Mouse (Mus musculus): ENCODE measurements around the gene Osbpl7. TPM values are rescaled to one million over a fixed set of nuclear protein-coding genes. Genes with fewer than 3 reads are reported as not detected.

Gene Osbpl7
- total and polyA plus RNA-seq, 2 experiments from 2014 or later = 12.5 to 14.6 TPM

DNA sequence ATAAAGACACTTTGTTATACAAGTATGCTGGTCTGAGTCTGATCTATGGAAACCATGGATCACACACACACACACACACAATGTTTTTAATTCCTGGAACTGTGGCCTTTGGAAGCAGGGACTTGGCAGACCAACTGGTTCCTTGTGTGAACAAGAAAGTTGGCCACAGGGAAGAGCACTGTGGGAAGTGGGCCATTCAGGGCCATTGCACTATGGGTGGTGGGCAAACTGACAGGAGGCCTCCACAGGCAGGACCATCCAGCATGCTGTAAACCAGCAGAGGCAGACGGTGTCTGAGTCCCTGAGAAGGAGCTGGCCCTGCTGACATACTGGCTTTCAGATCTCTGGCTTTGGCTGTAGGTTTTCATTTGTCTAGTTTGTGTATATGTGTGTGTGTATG, 18.9 kb downstream of the Osbpl7 start:
- WGBS = 50% methylated on average over 1 of the region's 1 CpGs
- no peak for TF ChIP-seq CTCF (IDR thresholded peaks at IDR 0.05; ENCODE audit: low read depth)
- ATAC-seq (peak; percentile 79), DNase-seq (ENCODE audit: low spot score) (peak; percentile 72)
- Histone ChIP-seq H3K4me1 (ENCODE audit: insufficient read depth, low read length) (no peaks in the 10 kb centered on the region), H3K27ac (peak overlapping the region; percentile 9; the same call in 1 of the 2 replicates), H3K27me3 (ENCODE audit: insufficient read depth, low read length) (no peaks in the 10 kb centered on the region), H3K9ac (replicated peaks; ENCODE audit: low read length) (no peak overlapping the region), H3K4me3 (ENCODE audit: low read length) (no peak overlapping the region), H3K9me3 (ENCODE audit: low read length) (no peaks in the 10 kb centered on the region), H3K36me3 (ENCODE audit: insufficient read depth, low read length) (0 out of 2 replicates have a peak, but pooled peaks cover 9% of the 10 kb centered on the region), H3K4me2 (ENCODE audit: low read depth, low read length) (no peak overlapping the region)

- H3K27ac ChIP-seq = peak overlapping the region; percentile 9; the same call in 1 of the 2 replicates
- no peak for DNase-seq (ENCODE audit: low spot score)
- 86% methylated on average over 2 of the region's 2 CpGs for WGBS
- H3K4me3 ChIP-seq (ENCODE audit: low read length) = no peak overlapping the region
- 0 out of 2 replicates have a peak, but pooled peaks cover 9% of the 10 kb centered on the region for H3K36me3 ChIP-seq (ENCODE audit: insufficient read depth, low read length)
- no peaks in the 10 kb centered on the region for H3K9me3 ChIP-seq (ENCODE audit: low read length)
- no peak for ATAC-seq
- no peaks in the 10 kb centered on the region for H3K4me1 ChIP-seq (ENCODE audit: insufficient read depth, low read length)
- H3K9ac ChIP-seq (replicated peaks; ENCODE audit: low read length) = no peak overlapping the region
- TF ChIP-seq CTCF (IDR thresholded peaks at IDR 0.05; ENCODE audit: low read depth) = no peak
- no peak overlapping the region for H3K4me2 ChIP-seq (ENCODE audit: low read depth, low read length)
- H3K27me3 ChIP-seq (ENCODE audit: insufficient read depth, low read length) = no peaks in the 10 kb centered on the region
These were observed 19.3 kb downstream of the Osbpl7 start for GRCm38 (mm10) chr11:97069770-97070169.

- no peaks in the 10 kb centered on the region for H3K9me3 ChIP-seq (ENCODE audit: low read length)
- ATAC-seq (no peak), DNase-seq (ENCODE audit: low spot score) (no peak)
- no peak overlapping the region for H3K4me2 ChIP-seq (ENCODE audit: low read depth, low read length)
- TF ChIP-seq CTCF (IDR thresholded peaks at IDR 0.05; ENCODE audit: low read depth) = no peak
- no peak overlapping the region for H3K4me3 ChIP-seq (ENCODE audit: low read length)
- 70% methylated on average over 1 of the region's 1 CpGs for WGBS
- no peak overlapping the region for H3K9ac ChIP-seq (replicated peaks; ENCODE audit: low read length)
- no peaks in the 10 kb centered on the region for H3K27me3 ChIP-seq (ENCODE audit: insufficient read depth, low read length)
- 0 out of 2 replicates have a peak, but pooled peaks cover 9% of the 10 kb centered on the region for H3K36me3 ChIP-seq (ENCODE audit: insufficient read depth, low read length)
- no peaks in the 10 kb centered on the region for H3K4me1 ChIP-seq (ENCODE audit: insufficient read depth, low read length)
- no peak overlapping the region for H3K27ac ChIP-seq
These were observed 20.7 kb downstream of the Osbpl7 start for GRCm38 (mm10) chr11:97071129-97071528.

DNA sequence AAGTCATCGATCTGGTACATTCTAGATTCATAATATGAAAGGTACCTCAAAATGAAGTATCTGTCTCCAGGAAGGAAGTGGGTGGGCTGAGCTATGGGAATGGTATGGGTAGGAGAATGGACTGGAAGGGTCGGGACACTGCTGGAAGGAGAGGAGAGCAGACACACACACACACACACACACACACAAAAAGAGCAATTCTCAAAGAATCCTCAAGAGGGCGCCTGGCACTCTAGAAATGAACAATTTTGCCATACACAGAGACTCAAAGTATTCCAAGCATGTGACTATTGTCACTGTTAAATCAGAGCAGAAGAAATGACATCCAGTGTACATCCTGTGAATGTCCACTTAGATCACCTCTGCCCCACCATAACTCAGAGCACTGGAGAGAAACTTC, 22.1 kb downstream of the Osbpl7 start:
- Histone ChIP-seq H3K4me1 (ENCODE audit: insufficient read depth, low read length) (no peaks in the 10 kb centered on the region), H3K4me3 (ENCODE audit: low read length) (no peak overlapping the region), H3K27me3 (ENCODE audit: insufficient read depth, low read length) (no peaks in the 10 kb centered on the region), H3K36me3 (ENCODE audit: insufficient read depth, low read length) (0 out of 2 replicates have a peak, but pooled peaks cover 4% of the 10 kb centered on the region), H3K27ac (no peak overlapping the region), H3K9ac (replicated peaks; ENCODE audit: low read length) (no peak overlapping the region), H3K9me3 (ENCODE audit: low read length) (no peaks in the 10 kb centered on the region), H3K4me2 (ENCODE audit: low read depth, low read length) (no peak overlapping the region)
- TF ChIP-seq CTCF (IDR thresholded peaks at IDR 0.05; ENCODE audit: low read depth) = peak; percentile 94
- 30% methylated on average over 3 of the region's 3 CpGs for WGBS
- ATAC-seq (peak; percentile 63), DNase-seq (ENCODE audit: low spot score) (peak; percentile 89)

- H3K4me2 ChIP-seq (ENCODE audit: low read depth, low read length) = no peak overlapping the region
- H3K4me1 ChIP-seq (ENCODE audit: insufficient read depth, low read length) = no peaks in the 10 kb centered on the region
- H3K36me3 ChIP-seq (ENCODE audit: insufficient read depth, low read length) = no peaks in the 10 kb centered on the region
- no peak overlapping the region for H3K9ac ChIP-seq (replicated peaks; ENCODE audit: low read length)
- WGBS = 75% methylated on average over 8 of the region's 8 CpGs
- no peak for ATAC-seq
- TF ChIP-seq CTCF (IDR thresholded peaks at IDR 0.05; ENCODE audit: low read depth) = no peak
- no peak overlapping the region for H3K4me3 ChIP-seq (ENCODE audit: low read length)
- no peak overlapping the region for H3K27ac ChIP-seq
- H3K9me3 ChIP-seq (ENCODE audit: low read length) = no peaks in the 10 kb centered on the region
- no peak for DNase-seq (ENCODE audit: low spot score)
- H3K27me3 ChIP-seq (ENCODE audit: insufficient read depth, low read length) = no peaks in the 10 kb centered on the region
These were observed 23.8 kb downstream of the Osbpl7 start for GRCm38 (mm10) chr11:97074235-97074634.

DNA sequence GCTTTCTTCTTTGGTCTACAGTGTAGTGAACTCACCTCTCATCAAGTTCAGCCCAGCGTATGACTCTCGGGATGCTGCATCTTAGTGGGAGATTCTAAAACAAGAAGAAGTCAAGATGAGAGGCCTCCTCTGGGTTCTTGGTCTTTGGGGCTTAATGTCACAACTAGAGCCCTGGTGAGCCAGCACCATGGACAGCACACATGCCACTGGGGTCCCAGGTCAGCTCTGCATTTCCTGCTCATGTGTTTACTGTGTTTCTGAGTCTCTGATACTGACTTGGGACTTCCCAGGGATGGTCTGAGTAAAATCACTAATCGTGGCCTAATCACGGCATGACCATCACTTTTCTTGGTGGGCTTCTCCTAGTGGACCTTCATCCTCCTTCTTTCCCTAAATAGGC, 28.3 kb downstream of the Osbpl7 start:
- Histone ChIP-seq H3K9ac (replicated peaks; ENCODE audit: low read length) (no peak overlapping the region), H3K36me3 (ENCODE audit: insufficient read depth, low read length) (no peaks in the 10 kb centered on the region), H3K4me2 (ENCODE audit: low read depth, low read length) (no peak overlapping the region), H3K27me3 (ENCODE audit: insufficient read depth, low read length) (no peaks in the 10 kb centered on the region), H3K9me3 (ENCODE audit: low read length) (no peaks in the 10 kb centered on the region), H3K27ac (no peak overlapping the region), H3K4me3 (ENCODE audit: low read length) (no peak overlapping the region), H3K4me1 (ENCODE audit: insufficient read depth, low read length) (no peaks in the 10 kb centered on the region)
- ATAC-seq (no peak), DNase-seq (ENCODE audit: low spot score) (no peak)
- TF ChIP-seq CTCF (IDR thresholded peaks at IDR 0.05; ENCODE audit: low read depth) = no peak
- WGBS = 64% methylated on average over 4 of the region's 4 CpGs

DNA sequence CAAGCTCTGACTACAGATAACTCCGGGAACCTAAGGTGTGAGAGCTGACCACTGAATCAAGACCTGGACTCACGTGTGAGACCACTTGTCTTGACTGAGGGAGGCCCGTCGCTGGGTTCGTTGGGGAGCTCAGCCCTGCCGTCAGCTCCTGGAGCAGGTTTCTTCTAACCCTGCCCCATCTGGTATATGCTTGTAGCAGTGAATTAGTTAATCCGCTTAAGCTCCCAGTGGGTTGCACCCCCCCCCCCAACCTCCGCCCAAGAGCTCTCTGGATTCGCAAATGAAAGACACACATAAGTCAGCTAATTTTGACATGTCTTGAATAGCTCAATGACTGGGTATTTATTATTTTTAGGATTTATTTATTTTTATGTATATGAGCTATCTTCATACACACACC, 29.9 kb downstream of the Osbpl7 start:
- no peaks in the 10 kb centered on the region for H3K9me3 ChIP-seq (ENCODE audit: low read length)
- TF ChIP-seq CTCF (IDR thresholded peaks at IDR 0.05; ENCODE audit: low read depth) = no peak
- no peak overlapping the region for H3K9ac ChIP-seq (replicated peaks; ENCODE audit: low read length)
- ATAC-seq = no peak
- 39% methylated on average over 9 of the region's 9 CpGs for WGBS
- H3K27me3 ChIP-seq (ENCODE audit: insufficient read depth, low read length) = no peaks in the 10 kb centered on the region
- H3K4me3 ChIP-seq (ENCODE audit: low read length) = no peak overlapping the region
- H3K4me2 ChIP-seq (ENCODE audit: low read depth, low read length) = no peak overlapping the region
- H3K36me3 ChIP-seq (ENCODE audit: insufficient read depth, low read length) = no peaks in the 10 kb centered on the region
- H3K4me1 ChIP-seq (ENCODE audit: insufficient read depth, low read length) = no peaks in the 10 kb centered on the region
- H3K27ac ChIP-seq = no peak overlapping the region
- peak; percentile 9 for DNase-seq (ENCODE audit: low spot score)
